Mouse (Mus musculus) gonadal fat pad, adult 2 months (tissue): Measurements from ENCODE around the gene Glb1l. TPM values are rescaled to one million over a fixed set of nuclear protein-coding genes. Genes with fewer than 3 reads are reported as not detected.
"Not testable (repeated sequence)": the region's sequence is repeated elsewhere in the genome, so short reads cannot be mapped to it uniquely, and the experiment has no call there.

Source experiments
- DNase-seq: peaks from one replicate; pipeline ENCODE4 v3.0.0-alpha.2; 2012; ENCODE audit warnings: low read depth
- polyA plus RNA-seq: library from polyadenylated mRNA; depleted of rRNA; stranded (reverse); fragments of >200 nt; gene quantifications from 2 replicates; pipeline ENCODE4 v1.2.3, GENCODE M21; 2012; rRNA removed

Gene Glb1l
- 27.9 and 28.1 TPM in 2 replicates for polyA plus RNA-seq

DNA sequence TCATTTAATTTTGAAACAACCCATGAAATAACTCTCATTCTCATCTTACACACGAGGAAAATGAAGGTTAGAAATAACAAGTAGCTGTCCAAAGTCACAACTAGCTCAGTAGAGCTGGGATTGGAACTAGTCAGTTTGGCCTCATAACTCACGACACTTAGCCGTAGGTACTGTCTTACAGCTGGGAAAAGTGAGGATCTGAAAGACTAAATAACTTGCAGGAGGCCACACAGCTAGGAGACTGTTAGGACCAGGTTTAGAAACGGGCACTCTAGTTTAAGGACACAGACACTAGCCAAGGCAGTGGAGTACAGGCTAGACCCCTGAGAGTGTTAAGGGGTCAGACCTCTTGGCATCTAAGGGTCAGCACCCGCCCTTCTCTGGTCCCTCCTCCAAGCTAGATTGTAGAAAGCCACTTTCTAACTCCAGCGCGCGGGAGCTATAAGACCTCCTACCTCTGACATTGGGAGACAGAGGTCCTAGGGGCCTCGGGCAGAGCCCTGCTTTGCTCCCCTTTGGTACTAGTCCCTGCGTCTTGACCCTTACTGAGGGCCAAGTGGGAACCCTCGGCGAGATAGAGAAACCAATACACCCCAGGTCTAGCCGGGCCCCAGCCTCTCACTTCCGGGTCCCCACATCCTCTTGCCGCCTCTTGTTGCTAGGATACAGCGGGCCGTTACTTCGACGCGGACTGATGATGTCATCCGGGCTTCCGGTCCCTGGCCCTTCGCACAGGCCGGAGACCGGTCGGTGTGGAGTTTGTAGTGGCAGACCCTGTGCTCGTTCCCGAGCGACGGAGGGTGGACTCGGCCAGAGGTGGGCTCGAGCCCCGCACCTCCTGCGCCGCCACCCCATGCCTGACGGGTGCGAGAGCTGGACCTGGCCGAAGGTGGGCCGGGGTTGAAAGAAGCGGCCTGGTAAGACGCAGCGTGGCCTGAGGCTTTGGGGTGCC, at the start of gene Glb1l, which contains the start of gene Stk16:
Gene Glb1l (minus strand): TSS at position 678 of the 952 bp plus-strand sequence.
Gene Stk16 (plus strand): TSS at position 703 of the 952 bp plus-strand sequence.
- DNase-seq: no peak

DNA sequence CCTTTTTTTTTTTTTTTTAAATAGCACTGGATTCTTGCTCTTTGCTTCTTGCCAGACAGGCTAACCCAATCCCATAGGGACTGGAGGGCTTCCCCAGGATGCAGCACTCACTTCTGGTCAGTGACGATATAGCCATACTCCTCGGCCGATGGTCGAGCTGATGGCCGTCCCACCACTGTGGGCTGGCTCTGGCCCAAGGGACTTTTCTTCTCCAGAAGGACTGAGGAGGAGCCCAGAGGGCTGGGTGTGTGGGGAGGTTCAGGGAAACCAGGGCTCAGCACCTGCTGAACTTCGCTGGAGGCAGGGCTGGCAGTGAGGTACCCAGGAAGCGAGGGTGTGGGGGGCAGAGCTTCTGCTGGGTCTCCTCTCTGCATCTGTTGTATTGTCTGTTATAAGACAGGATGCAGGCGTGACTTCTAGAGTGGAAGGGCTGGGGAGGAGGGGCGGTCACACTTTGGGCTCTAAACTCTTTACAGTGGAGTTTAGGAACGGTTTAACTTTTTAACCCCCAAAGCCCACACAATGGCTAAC, 45.0 kb upstream of the Glb1l start:
- DNase-seq: no peak

- no peak for DNase-seq
These were observed 44.0 kb upstream of the Glb1l start for GRCm38 (mm10) chr1:75254625-75255013.

GRCm38 (mm10) chr1:75253849-75254624, 43.4 kb upstream of the Glb1l start:
- no peak for DNase-seq

DNA sequence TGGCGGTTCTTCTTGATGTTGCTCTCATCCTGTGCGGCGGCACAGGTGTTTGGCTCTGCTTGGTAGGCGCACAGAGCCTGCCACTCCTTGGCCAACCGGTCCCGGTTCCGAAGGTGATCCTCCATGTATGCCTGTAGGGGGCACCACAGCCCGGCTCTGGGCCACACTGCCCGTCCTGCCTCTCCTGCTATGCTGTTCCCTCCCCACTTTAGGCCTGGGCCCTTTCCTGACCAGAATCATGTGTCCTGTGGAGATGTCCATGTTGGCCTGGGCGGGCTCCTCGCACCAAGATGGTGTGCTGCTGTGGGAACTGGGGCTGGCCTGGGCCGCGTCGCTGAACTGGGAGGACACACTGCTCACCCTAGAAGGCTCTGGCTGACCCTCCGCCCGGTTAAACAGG, 42.4 kb upstream of the Glb1l start:
- no peak for DNase-seq

DNA sequence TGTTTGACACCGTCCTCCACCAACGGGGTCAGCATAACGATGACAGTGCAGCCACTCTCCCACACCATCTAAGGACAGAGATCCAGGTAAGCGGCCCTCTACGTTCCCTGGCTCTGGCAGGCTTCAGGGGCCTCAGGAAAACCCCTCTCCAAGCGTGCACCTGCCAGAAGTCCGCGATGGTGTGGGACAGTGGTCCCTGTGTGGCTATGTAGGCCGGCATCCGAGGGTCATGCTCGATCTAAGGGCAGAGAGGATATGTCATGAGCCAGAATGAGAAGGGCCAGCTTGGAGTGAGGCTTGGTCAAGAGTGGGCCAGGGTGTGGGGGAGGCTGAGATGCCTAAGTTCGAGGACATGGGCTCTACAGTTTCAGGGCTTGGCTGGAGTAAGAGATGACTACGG, 41.7 kb upstream of the Glb1l start:
- DNase-seq: no peak

- no peak for DNase-seq
These were observed 40.7 kb upstream of the Glb1l start for GRCm38 (mm10) chr1:75251112-75251970.

GRCm38 (mm10) chr1:75250498-75250897, 39.9 kb upstream of the Glb1l start:
- no peak for DNase-seq

- DNase-seq: no peak
These were observed 37.6 kb upstream of the Glb1l start for GRCm38 (mm10) chr1:75248041-75248772.

- DNase-seq: no peak
These were observed 36.7 kb upstream of the Glb1l start for GRCm38 (mm10) chr1:75247071-75247930.

DNA sequence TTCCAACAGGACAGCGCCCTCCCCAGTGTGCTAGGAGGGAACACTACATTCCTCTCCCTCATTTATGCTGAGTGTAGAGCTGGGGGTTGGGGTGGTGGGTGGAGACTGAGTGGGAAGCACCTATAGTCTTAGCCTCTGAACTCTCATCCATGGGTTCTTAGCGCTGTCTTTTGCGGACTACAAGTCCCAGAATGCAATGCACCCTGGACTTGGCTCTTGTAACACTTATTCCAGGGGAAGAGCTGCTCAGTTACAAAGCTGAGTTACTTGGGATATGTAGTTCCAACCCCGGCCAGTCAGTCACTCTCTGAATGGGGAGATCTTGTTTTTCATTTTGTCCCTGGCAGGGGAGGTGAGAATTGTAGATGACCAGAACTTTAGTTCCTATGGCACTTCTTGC, 34.2 kb upstream of the Glb1l start:
- DNase-seq: no peak

DNA sequence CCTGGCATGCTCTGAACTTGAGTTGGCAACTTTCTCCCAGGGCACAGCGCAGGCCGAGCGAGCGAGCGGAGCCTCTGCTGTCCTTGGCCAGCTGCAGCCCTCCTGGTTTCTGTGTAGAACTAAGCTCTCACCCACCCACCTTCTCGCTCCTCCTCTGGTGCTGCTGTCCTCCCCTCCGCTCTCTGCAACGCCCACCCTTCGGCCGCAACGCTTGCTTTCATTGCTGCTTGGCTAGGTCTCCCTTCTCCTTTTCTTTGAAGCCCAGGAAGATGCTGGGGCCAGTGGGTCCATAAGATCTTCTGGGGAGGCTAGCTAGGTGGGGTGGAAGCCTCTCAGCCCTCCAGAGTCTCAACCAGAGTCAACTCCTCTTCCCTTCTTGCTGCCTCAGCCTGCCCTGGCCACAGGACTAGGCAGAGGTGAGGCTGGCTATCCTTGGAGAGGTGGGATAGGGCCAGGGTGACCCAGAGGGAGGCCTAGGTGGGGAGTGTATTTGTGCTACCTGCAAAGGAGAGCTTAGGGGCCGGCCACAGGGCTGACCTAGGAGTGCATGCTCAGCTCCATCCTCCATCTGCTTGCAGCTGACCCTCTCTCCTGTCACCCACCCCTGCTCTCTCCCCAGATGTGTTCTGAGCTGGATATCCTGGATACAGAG, 33.7 kb upstream of the Glb1l start:
- no peak for DNase-seq

GRCm38 (mm10) chr1:75243411-75243810, 32.8 kb upstream of the Glb1l start:
- no peak for DNase-seq

GRCm38 (mm10) chr1:75239591-75239990, 29.0 kb upstream of the Glb1l start:
- DNase-seq: no peak

DNA sequence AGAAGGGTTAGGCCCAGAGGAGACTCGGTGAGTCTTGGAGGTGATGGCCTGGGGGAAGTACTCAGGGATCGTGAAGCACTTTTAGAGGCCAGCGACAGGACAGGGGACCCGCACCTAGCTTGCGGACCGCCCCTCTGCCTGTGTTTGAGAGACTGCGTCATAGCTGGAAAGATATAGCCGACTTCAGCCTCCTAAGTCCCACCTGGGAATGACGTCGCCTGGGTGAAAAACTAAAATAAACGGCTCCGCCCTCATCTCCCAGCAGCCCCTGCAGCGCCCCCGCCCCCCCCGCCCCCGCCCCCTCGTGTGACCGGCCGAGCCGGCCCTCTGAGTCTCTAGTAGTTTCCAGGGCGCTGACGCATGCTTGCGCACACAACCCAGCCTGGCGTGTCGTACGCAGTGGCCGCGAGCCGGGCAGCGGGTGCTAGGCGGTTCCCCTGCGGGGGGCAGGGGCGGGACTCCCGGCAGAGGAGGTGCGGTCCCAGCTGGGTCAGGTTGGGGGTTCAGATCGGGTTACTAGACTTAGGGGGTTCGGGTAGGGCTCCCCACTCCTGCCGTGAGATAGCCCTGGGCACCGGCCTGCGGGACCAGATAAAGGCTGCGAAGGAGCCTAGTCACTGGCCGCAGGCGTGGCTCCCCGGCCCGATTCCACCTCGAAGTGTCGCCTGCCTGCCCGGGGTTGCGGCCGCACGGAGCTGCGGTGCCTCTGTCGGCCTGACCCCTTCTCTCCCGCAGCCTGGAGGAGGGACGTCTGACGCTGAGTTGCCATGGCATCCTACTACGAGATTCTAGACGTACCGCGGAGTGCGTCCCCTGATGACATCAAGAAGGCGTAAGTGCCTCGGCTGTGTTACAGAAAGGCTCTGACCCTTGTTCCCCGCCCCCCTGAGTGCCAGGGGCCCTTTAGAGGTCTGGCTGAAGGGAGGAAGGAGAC, 25.8 kb upstream of the Glb1l start, which contains the start of gene Dnajb2:
Gene Dnajb2 (plus strand): TSS at position 290 of the 934 bp plus-strand sequence.
- no peak for DNase-seq

DNA sequence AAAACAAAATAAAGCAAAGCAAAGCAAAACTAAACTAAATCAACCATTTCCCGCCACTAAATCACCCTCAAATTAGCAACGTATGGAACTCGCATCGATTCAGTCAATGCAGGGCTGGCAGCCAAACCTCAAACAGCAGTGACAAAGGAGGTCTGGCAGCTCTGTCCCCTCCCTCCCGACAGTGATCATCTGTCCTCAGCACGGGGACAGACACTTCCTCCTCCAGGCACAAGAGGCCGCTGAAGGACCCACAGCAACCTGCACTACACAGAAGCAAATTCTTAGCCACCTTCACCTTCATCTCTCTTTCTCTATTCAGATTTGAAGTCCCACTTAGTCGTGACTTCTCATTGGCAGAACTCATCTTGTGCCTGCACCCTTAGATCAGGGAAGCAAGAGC, 24.0 kb upstream of the Glb1l start:
- DNase-seq: no peak

- not testable (repeated sequence) for DNase-seq
These were observed 21.9 kb upstream of the Glb1l start for GRCm38 (mm10) chr1:75232489-75232888.

DNA sequence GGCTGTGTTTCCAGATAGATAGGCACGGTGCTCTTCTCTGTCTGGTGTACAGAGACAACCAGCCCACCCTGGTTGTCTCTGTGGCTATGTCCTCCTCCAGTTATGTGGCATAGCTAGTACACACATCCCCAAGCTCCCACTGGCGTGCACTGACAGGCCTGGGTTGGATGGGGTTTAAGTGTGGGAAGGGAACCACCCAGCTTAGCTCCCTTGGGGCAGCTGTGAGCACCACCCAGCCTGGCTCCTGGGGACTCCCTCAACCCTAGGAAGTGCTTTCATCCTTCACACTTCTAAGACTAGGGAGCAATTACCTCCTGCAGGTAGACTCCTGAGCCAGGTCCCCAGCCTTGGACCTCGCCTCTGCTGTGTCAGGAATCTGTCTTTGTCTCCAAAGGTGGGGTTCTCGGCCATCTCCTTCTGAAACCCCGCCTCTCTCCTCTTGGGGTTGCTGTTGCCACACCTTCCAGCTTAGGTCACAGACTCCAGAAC, 21.1 kb upstream of the Glb1l start, which contains the start of gene A630095N17Rik:
Gene A630095N17Rik (minus strand): TSS at position 439 of the 489 bp plus-strand sequence.
- DNase-seq: no peak
